18 mouse cellular contexts compared by ENCODE assay signal in genomic region chr13:63322756-63323155, GRCm38 (mm10).
DNase-seq lines count a peak whose midpoint lies in the region; ATAC-seq and TF ChIP-seq lines count a peak whose summit lies in the region.
"Had no signal": no experiment of that assay in that cellular context is flagged by ENCODE, and none has a peak within 500 bp of the region (broad histone marks: within the 10 kb centered on the region; RNA-seq: fewer than 3 reads in every experiment).

No protein-coding gene starts in this region.

- no peaks in the 10 kb centered on the region for H3K79me2 ChIP-seq in CH12.LX (replicated peaks; ENCODE audit: control insufficient read depth, extremely low read depth, insufficient read depth, poor library complexity, severe bottlenecking)

- in situ Hi-C loops in CH12.LX (cut with MboI; ENCODE audit: low pct_ligation_motif_present, low pct_unique_long_range_greater_than_20kb, low sequenced_read_pairs), result no loop called here

- peak; percentile 50 for TF ChIP-seq CTCF in gastrocnemius, adult 2 months (IDR thresholded peaks at IDR 0.05)
- no peak for TF ChIP-seq CTCF in intestine, postnatal 0 days (IDR thresholded peaks at IDR 0.05; ENCODE audit: low read depth)
- TF ChIP-seq CTCF in CH12.LX (conservative IDR thresholded peaks at IDR 0.05 in 1 of 2, IDR thresholded peaks at IDR 0.05 in 1 of 2; ENCODE audit: low read depth in 2 of 2, low read length in 2 of 2), result 0 out of 4 replicates have a peak, but pooled peaks of 1 of the 2 experiments have one; percentile 8
- no peak for TF ChIP-seq CTCF in embryonic fibroblast, embryonic 13.5 days (IDR thresholded peaks at IDR 0.05; ENCODE audit: borderline replicate concordance, insufficient read depth, low read length)

- peak overlapping the region; percentile 66 for H3K27ac ChIP-seq in gastrocnemius, adult 2 months
- H3K27ac ChIP-seq in intestine, postnatal 0 days (ENCODE audit: low read depth, low read length), result peak overlapping the region; percentile 46; the same call in 1 of the 2 replicates
- H3K27ac ChIP-seq in intestine, embryonic 16.5 days (ENCODE audit: low read length), result no peak overlapping the region
- no peak overlapping the region for H3K27ac ChIP-seq in CH12.LX (ENCODE audit: insufficient read depth, low read depth)
- peak overlapping the region; percentile 28; the same call in 1 of the 2 replicates for H3K27ac ChIP-seq in embryonic fibroblast, embryonic 13.5 days (ENCODE audit: insufficient read depth, low read length)
- H3K27ac ChIP-seq: forebrain, embryonic 13.5 days; hindbrain, embryonic 13.5 days; intestine, embryonic 15.5 days; liver, embryonic 12.5 days; macrophage; midbrain, embryonic 13.5 days had no signal

- peaks cover 4% of the 10 kb centered on the region; the same call in 1 of the 2 replicates for H3K4me1 ChIP-seq in intestine, postnatal 0 days (replicated peaks; ENCODE audit: control insufficient read depth, insufficient read depth, low read length)
- H3K4me1 ChIP-seq in intestine, embryonic 16.5 days (ENCODE audit: control insufficient read depth, insufficient read depth, low read length), result peaks cover 5% of the 10 kb centered on the region; the same call in 1 of the 2 replicates
- H3K4me1 ChIP-seq in CH12.LX (ENCODE audit: control insufficient read depth in 1 of 2, insufficient read depth in 2 of 2), result peaks cover 0 to 10% of the 10 kb centered on the region in 2 experiments; a peak in 2 of 4 replicates
- peaks cover 11% of the 10 kb centered on the region for H3K4me1 ChIP-seq in embryonic fibroblast, embryonic 13.5 days (ENCODE audit: control insufficient read depth, insufficient read depth, low read length)

- no peaks in the 10 kb centered on the region for H3K36me3 ChIP-seq in intestine, postnatal 0 days (ENCODE audit: control insufficient read depth, insufficient read depth)
- no peaks in the 10 kb centered on the region for H3K36me3 ChIP-seq in intestine, embryonic 16.5 days (ENCODE audit: control insufficient read depth, insufficient read depth, low read length)
- peaks cover 0 to 33% of the 10 kb centered on the region in 2 experiments for H3K36me3 ChIP-seq in CH12.LX (replicated peaks in 1 of 2; ENCODE audit: control insufficient read depth in 1 of 2, insufficient read depth in 1 of 2, low read length in 1 of 2)
- H3K36me3 ChIP-seq: liver, embryonic 12.5 days; stomach, embryonic 15.5 days had no signal

- TF ChIP-seq RAD21 in CH12.LX (IDR thresholded peaks at IDR 0.05; ENCODE audit: low read depth, low read length), result peak; percentile 5

- no peak overlapping the region for H3K4me2 ChIP-seq in intestine, postnatal 0 days (replicated peaks; ENCODE audit: low read depth)
- H3K4me2 ChIP-seq in intestine, embryonic 16.5 days (ENCODE audit: low read depth, low read length), result no peak overlapping the region
- H3K4me2 ChIP-seq in CH12.LX (ENCODE audit: insufficient read depth, low read depth, poor library complexity, severe bottlenecking), result no peak overlapping the region
- H3K4me2 ChIP-seq: forebrain, embryonic 13.5 days; hindbrain, embryonic 13.5 days; intestine, embryonic 15.5 days; liver, embryonic 12.5 days; lung, embryonic 14.5 days; midbrain, embryonic 13.5 days; stomach, embryonic 15.5 days had no signal

- dilution Hi-C loops in CH12.LX (cut with MboI; ENCODE audit: extremely low pct_ligation_motif_present, extremely low pct_unique_long_range_greater_than_20kb, low sequenced_read_pairs), result no loop called here

- H3K27me3 ChIP-seq in intestine, postnatal 0 days (replicated peaks; ENCODE audit: control insufficient read depth, insufficient read depth, low read length), result no peaks in the 10 kb centered on the region
- H3K27me3 ChIP-seq in intestine, embryonic 16.5 days (replicated peaks; ENCODE audit: control insufficient read depth, insufficient read depth, low read length), result no peaks in the 10 kb centered on the region
- no peaks in the 10 kb centered on the region for H3K27me3 ChIP-seq in CH12.LX (replicated peaks)
- H3K27me3 ChIP-seq: forebrain, embryonic 13.5 days; intestine, embryonic 15.5 days; liver, embryonic 12.5 days; midbrain, embryonic 13.5 days; stomach, embryonic 15.5 days had no signal

- no peak for TF ChIP-seq POLR2A in CH12.LX (IDR thresholded peaks at IDR 0.05; ENCODE audit: low read depth, low read length)
- TF ChIP-seq POLR2A in embryonic fibroblast, embryonic 13.5 days (IDR thresholded peaks at IDR 0.05; ENCODE audit: low read depth, low read length), result no peak

- no peaks in the 10 kb centered on the region for H3K9me3 ChIP-seq in intestine, postnatal 0 days (ENCODE audit: control insufficient read depth)
- no peaks in the 10 kb centered on the region for H3K9me3 ChIP-seq in intestine, embryonic 16.5 days (ENCODE audit: control insufficient read depth, low read length)
- no peaks in the 10 kb centered on the region for H3K9me3 ChIP-seq in CH12.LX (replicated peaks; ENCODE audit: low read length)
- H3K9me3 ChIP-seq: forebrain, embryonic 13.5 days; hindbrain, embryonic 13.5 days; intestine, embryonic 15.5 days; liver, embryonic 12.5 days; midbrain, embryonic 13.5 days; stomach, embryonic 15.5 days had no signal

- intact Hi-C loops in gastrocnemius, adult 2 months (cut with DNase I), result loop anchor here (5.0 kb wide), 1 partner anchor 35 kb away; no protein-coding TSS in a partner anchor
- intact Hi-C loops in gastrocnemius, postnatal 14 days (cut with DNase I; ENCODE audit: low total_unique reads), result loop anchor here (10.0 kb wide), 1 partner anchor 78 kb away; no protein-coding TSS in a partner anchor

- peak overlapping the region; percentile 38 for H3K4me3 ChIP-seq in gastrocnemius, adult 2 months
- no peak overlapping the region for H3K4me3 ChIP-seq in intestine, postnatal 0 days (ENCODE audit: low read depth, low read length)
- no peak overlapping the region for H3K4me3 ChIP-seq in intestine, embryonic 16.5 days (ENCODE audit: low read length)
- no peak overlapping the region for H3K4me3 ChIP-seq in CH12.LX (replicated peaks in 1 of 3; ENCODE audit: low read depth in 2 of 3, low read length in 2 of 3, poor library complexity in 1 of 3)
- no peak overlapping the region for H3K4me3 ChIP-seq in embryonic fibroblast, embryonic 13.5 days (ENCODE audit: insufficient read depth, low read length)
- H3K4me3 ChIP-seq: forebrain, embryonic 13.5 days; hindbrain, embryonic 13.5 days; intestine, embryonic 15.5 days; liver, embryonic 12.5 days; midbrain, embryonic 13.5 days; stomach, embryonic 15.5 days had no signal

- no peak for ATAC-seq in intestine, postnatal 0 days
- no peak for ATAC-seq in intestine, embryonic 16.5 days
- ATAC-seq: forebrain, embryonic 13.5 days; intestine, embryonic 15.5 days; liver, embryonic 12.5 days; midbrain, embryonic 13.5 days had no signal

- TF ChIP-seq EP300 in CH12.LX (IDR thresholded peaks at IDR 0.05; ENCODE audit: low read length), result no peak

- 94% methylated on average over 6 of the region's 6 CpGs for WGBS in intestine, postnatal 0 days
- 92% methylated on average over 6 of the region's 6 CpGs for whole genome bisulfite sequencing in intestine, embryonic 16.5 days

- no peak for DNase-seq in gastrocnemius, adult 2 months
- DNase-seq in gastrocnemius, postnatal 14 days, result no peak
- DNase-seq in CH12.LX (ENCODE audit: extremely low read depth), result no peak
- DNase-seq in cerebellum, adult 11 months, result no peak
- no peak for DNase-seq in right cerebral cortex, postnatal 4 days
- DNase-seq: B cell, adult 2 months; kidney, postnatal 4 days; lung, embryonic 14.5 days had no signal

- H3K9ac ChIP-seq in intestine, postnatal 0 days (ENCODE audit: low read depth, low read length), result no peak overlapping the region
- no peak overlapping the region for H3K9ac ChIP-seq in intestine, embryonic 16.5 days (ENCODE audit: low read depth, low read length)
- no peak overlapping the region for H3K9ac ChIP-seq in CH12.LX (ENCODE audit: insufficient read depth, low read depth)
- H3K9ac ChIP-seq: forebrain, embryonic 13.5 days; hindbrain, embryonic 13.5 days; intestine, embryonic 15.5 days; liver, embryonic 12.5 days; lung, embryonic 14.5 days; midbrain, embryonic 13.5 days; stomach, embryonic 15.5 days had no signal

TF ChIP-seq in CH12.LX, 34 proteins besides CTCF, POLR2A, EP300 and RAD21:
- TF ChIP-seq CHD2 (IDR thresholded peaks at IDR 0.05; ENCODE audit: low read length) (no peak), ELF1 (IDR thresholded peaks at IDR 0.05; ENCODE audit: low read depth, low read length) (no peak), UBTF (IDR thresholded peaks at IDR 0.05; ENCODE audit: low read depth, low read length) (no peak), MEF2A (IDR thresholded peaks at IDR 0.05; ENCODE audit: borderline replicate concordance, low read depth, low read length) (no peak), MAX (IDR thresholded peaks at IDR 0.05; ENCODE audit: low read length) (no peak), USF2 (conservative IDR thresholded peaks at IDR 0.05; ENCODE audit: low read depth, low read length) (no peak), ZMIZ1 (IDR thresholded peaks at IDR 0.05; ENCODE audit: low read depth, low read length) (no peak), RCOR1 (conservative IDR thresholded peaks at IDR 0.05; ENCODE audit: low read depth, low read length) (no peak), POLR2AphosphoS2 (IDR thresholded peaks at IDR 0.05; ENCODE audit: low read depth, low read length) (no peak), CHD1 (IDR thresholded peaks at IDR 0.05; ENCODE audit: low read depth, low read length) (no peak)

Comparison
In these comparisons a context has a peak if more than half of its experiments do, and no peak if none do; other contexts are left out.
1. H3K27ac ChIP-seq: peak in gastrocnemius, adult 2 months (single experiment), intestine, postnatal 0 days (single experiment) and embryonic fibroblast, embryonic 13.5 days (single experiment); none in intestine, embryonic 16.5 days (single experiment) and CH12.LX (single experiment).